In genomic region chr3:158036329-158036988, GRCm38 (mm10) we compare ENCODE assay signal across 7 mouse cellular contexts. TPM values are rescaled to one million over a fixed set of nuclear protein-coding genes. Genes with fewer than 3 reads are reported as not detected.
DNase-seq lines count a peak whose midpoint lies in the region; ATAC-seq and TF ChIP-seq lines count a peak whose summit lies in the region.

Gene Srsf11, minus strand, starts transcription at chr3:158036639.
Gene Lrrc40, plus strand, starts transcription at chr3:158036662.

- peak; percentile 94 for DNase-seq in adrenal gland, adult 8-10 months
- peak; percentile 95 for DNase-seq in embryo, embryonic 9.5 days (ENCODE audit: extremely low spot score)
- peak; percentile 84 to 94 for DNase-seq in gastrocnemius, postnatal 4 days (ENCODE audit: low spot score in 2 of 2)
- peak; percentile 96 for DNase-seq in left cerebral cortex, postnatal 4 days

- no peak for TF ChIP-seq CTCF in intestine, postnatal 0 days (IDR thresholded peaks at IDR 0.05; ENCODE audit: low read depth)
- no peak for TF ChIP-seq CTCF in small intestine, adult 2 months (IDR thresholded peaks at IDR 0.05; ENCODE audit: extremely low read depth, insufficient read length, insufficient replicate concordance, low read depth, low read length)

- H3K9ac ChIP-seq in intestine, postnatal 0 days (ENCODE audit: low read depth, low read length), result peak within 1 kb of the TSS; percentile 61
- peak within 1 kb of the TSS; percentile 88 for H3K9ac ChIP-seq in midbrain, embryonic 12.5 days (replicated peaks)

- peak within 1 kb of the TSS; percentile 66 for H3K4me2 ChIP-seq in intestine, postnatal 0 days (replicated peaks; ENCODE audit: low read depth)
- peak within 1 kb of the TSS; percentile 72 for H3K4me2 ChIP-seq in midbrain, embryonic 12.5 days (replicated peaks)

- peak; percentile 51; the same call in 1 of the 2 replicates for TF ChIP-seq POLR2A in small intestine, adult 2 months (IDR thresholded peaks at IDR 0.05; ENCODE audit: low read depth, low read length)

- H3K27me3 ChIP-seq in intestine, postnatal 0 days (replicated peaks; ENCODE audit: control insufficient read depth, insufficient read depth, low read length), result no peaks in the 10 kb centered on the region
- no peaks in the 10 kb centered on the region for H3K27me3 ChIP-seq in midbrain, embryonic 12.5 days
- no peaks in the 10 kb centered on the region for H3K27me3 ChIP-seq in small intestine, adult 2 months (ENCODE audit: control insufficient read depth, insufficient read depth, low read length)

- no peaks in the 10 kb centered on the region for H3K4me1 ChIP-seq in intestine, postnatal 0 days (replicated peaks; ENCODE audit: control insufficient read depth, insufficient read depth, low read length)
- peaks cover 26% of the 10 kb centered on the region for H3K4me1 ChIP-seq in midbrain, embryonic 12.5 days
- H3K4me1 ChIP-seq in small intestine, adult 2 months (ENCODE audit: control insufficient read depth, insufficient read depth, insufficient read length, low read length), result 0 out of 2 replicates have a peak, but pooled peaks cover 2% of the 10 kb centered on the region

- H3K9me3 ChIP-seq in intestine, postnatal 0 days (ENCODE audit: control insufficient read depth), result no peaks in the 10 kb centered on the region
- H3K9me3 ChIP-seq in midbrain, embryonic 12.5 days, result no peaks in the 10 kb centered on the region

- intact Hi-C loops in left cerebral cortex, postnatal 4 days (cut with DNase I), result loop anchor here (5.0 kb wide), 1 partner anchor 89 kb away; the partner anchor contains the start of gene Ankrd13c

- WGBS in intestine, postnatal 0 days, result under 1% methylated on average over 55 of the region's 55 CpGs
- WGBS in midbrain, embryonic 12.5 days, result under 1% methylated on average over 55 of the region's 55 CpGs
- under 1% methylated on average over 55 of the region's 55 CpGs for WGBS in small intestine, adult 2 months

- peak within 1 kb of the TSS; percentile 94 for H3K4me3 ChIP-seq in intestine, postnatal 0 days (ENCODE audit: low read depth, low read length)
- peak within 1 kb of the TSS; percentile 88 for H3K4me3 ChIP-seq in midbrain, embryonic 12.5 days
- peak within 1 kb of the TSS; percentile 85 for H3K4me3 ChIP-seq in small intestine, adult 2 months (ENCODE audit: low read depth, low read length)

- H3K27ac ChIP-seq in intestine, postnatal 0 days (ENCODE audit: low read depth, low read length), result peak within 1 kb of the TSS; percentile 92
- H3K27ac ChIP-seq in midbrain, embryonic 12.5 days (replicated peaks), result peak within 1 kb of the TSS; percentile 74
- H3K27ac ChIP-seq in small intestine, adult 2 months (ENCODE audit: insufficient read depth, low read depth, low read length), result peak within 1 kb of the TSS; percentile 92

- no peaks in the 10 kb centered on the region for H3K36me3 ChIP-seq in intestine, postnatal 0 days (ENCODE audit: control insufficient read depth, insufficient read depth)
- no peaks in the 10 kb centered on the region for H3K36me3 ChIP-seq in midbrain, embryonic 12.5 days
- H3K36me3 ChIP-seq in small intestine, adult 2 months (ENCODE audit: control insufficient read depth, insufficient read depth, low read length), result no peaks in the 10 kb centered on the region

- peak; percentile 98 for ATAC-seq in intestine, postnatal 0 days
- peak; percentile 95 for ATAC-seq in midbrain, embryonic 12.5 days (ENCODE audit: low FRiP score, low read depth)

RNA-seq across cellular contexts. Expression of gene Srsf11, which starts in this region (rescaled TPM):
- 100 to 1,000 TPM; 105 to 280 (median 186) TPM for total RNA-seq in adrenal gland, adult 8-10 months (2022)
- 100 to 1,000 TPM; 113 to 140 TPM for total RNA-seq in gastrocnemius, postnatal 4 days (2021)
- polyA plus RNA-seq in intestine, postnatal 0 days (2015; fragmentation: Nextera tagmentation; extraction: Ambion mirVana), result 126 and 142 TPM in 2 replicates
- 100 to 1,000 TPM; 209 to 210 TPM for total RNA-seq in left cerebral cortex, postnatal 4 days (2021)
- polyA plus RNA-seq in midbrain, embryonic 12.5 days (2016; fragmentation: Nextera tagmentation; extraction: Ambion mirVana), result 361 and 369 TPM in 2 replicates
- 99.7 and 175 TPM in 2 replicates for polyA plus RNA-seq in small intestine, adult 2 months (2012; rRNA removed)

RNA-seq across cellular contexts. Expression of gene Lrrc40, which starts in this region (rescaled TPM):
- total RNA-seq in adrenal gland, adult 8-10 months (2022), result 10 to 100 TPM; 33.5 to 47.2 (median 41.3) TPM
- 10 to 100 TPM; 15.3 to 17.3 TPM for total RNA-seq in gastrocnemius, postnatal 4 days (2021)
- polyA plus RNA-seq in intestine, postnatal 0 days (2015; fragmentation: Nextera tagmentation; extraction: Ambion mirVana), result 17.8 and 18.7 TPM in 2 replicates
- total RNA-seq in left cerebral cortex, postnatal 4 days (2021), result 10 to 100 TPM; 38.3 to 46.9 TPM
- polyA plus RNA-seq in midbrain, embryonic 12.5 days (2016; fragmentation: Nextera tagmentation; extraction: Ambion mirVana), result 76.5 and 80.2 TPM in 2 replicates
- 0.95 and 1.4 TPM in 2 replicates for polyA plus RNA-seq in small intestine, adult 2 months (2012; rRNA removed)

Comparison
In these comparisons a context has a peak if more than half of its experiments do, and no peak if none do; other contexts are left out.
1. Peak in every context shown above with its lines: DNase-seq, ATAC-seq, H3K4me3 ChIP-seq and H3K27ac ChIP-seq.